Mouse (Mus musculus): ENCODE measurements around the gene Hmx2. TPM values are rescaled to one million over a fixed set of nuclear protein-coding genes. Genes with fewer than 3 reads are reported as not detected.

The Hmx2 gene
- polyA plus RNA-seq, 1 experiment from 2014 or later, result not detected

GRCm38 (mm10) chr7:131547481-131547880 lies 1.1 kb upstream of the Hmx2 start:
- Histone ChIP-seq H3K36me3 (no peaks in the 10 kb centered on the region), H3K4me1 (peaks cover 26% of the 10 kb centered on the region), H3K27ac (no peak overlapping the region), H3K9me3 (no peaks in the 10 kb centered on the region), H3K9ac (no peak overlapping the region), H3K27me3 (peaks cover 98% of the 10 kb centered on the region), H3K4me2 (no peak overlapping the region), H3K4me3 (no peak overlapping the region)
- WGBS, result 2% methylated on average over 5 of the region's 5 CpGs
- ATAC-seq (ENCODE audit: borderline replicate concordance, extremely low read depth, low FRiP score, low TSS enrichment), result no peak

- Histone ChIP-seq H3K4me3 (no peak overlapping the region), H3K9ac (no peak overlapping the region), H3K36me3 (no peaks in the 10 kb centered on the region), H3K27me3 (peaks cover 100% of the 10 kb centered on the region), H3K9me3 (no peaks in the 10 kb centered on the region), H3K4me1 (peaks cover 25% of the 10 kb centered on the region), H3K4me2 (no peak overlapping the region), H3K27ac (no peak overlapping the region)
- WGBS, result under 1% methylated on average over 4 of the region's 4 CpGs
- ATAC-seq (ENCODE audit: borderline replicate concordance, extremely low read depth, low FRiP score, low TSS enrichment), result no peak
Measured at GRCm38 (mm10) chr7:131551471-131551870, 2.9 kb downstream of the Hmx2 start.

- H3K9ac ChIP-seq, result no peak overlapping the region
- H3K4me3 ChIP-seq, result no peak overlapping the region
- H3K27me3 ChIP-seq, result peaks cover 100% of the 10 kb centered on the region
- H3K27ac ChIP-seq, result no peak overlapping the region
- H3K9me3 ChIP-seq, result no peaks in the 10 kb centered on the region
- peaks cover 25% of the 10 kb centered on the region for H3K4me1 ChIP-seq
- H3K4me2 ChIP-seq, result no peak overlapping the region
- no peaks in the 10 kb centered on the region for H3K36me3 ChIP-seq
- ATAC-seq (ENCODE audit: borderline replicate concordance, extremely low read depth, low FRiP score, low TSS enrichment), result no peak
- WGBS, result 1% methylated on average over 42 of the region's 42 CpGs
Measured at GRCm38 (mm10) chr7:131551931-131552741, 3.6 kb downstream of the Hmx2 start.

GRCm38 (mm10) chr7:131552781-131553180 lies 4.2 kb downstream of the Hmx2 start:
- H3K4me3 ChIP-seq, result no peak overlapping the region
- peaks cover 100% of the 10 kb centered on the region for H3K27me3 ChIP-seq
- H3K4me1 ChIP-seq, result peaks cover 19% of the 10 kb centered on the region
- no peaks in the 10 kb centered on the region for H3K9me3 ChIP-seq
- H3K9ac ChIP-seq, result no peak overlapping the region
- H3K27ac ChIP-seq, result no peak overlapping the region
- H3K36me3 ChIP-seq, result no peaks in the 10 kb centered on the region
- ATAC-seq (ENCODE audit: borderline replicate concordance, extremely low read depth, low FRiP score, low TSS enrichment), result no peak
- H3K4me2 ChIP-seq, result no peak overlapping the region
- 3% methylated on average over 5 of the region's 5 CpGs for WGBS

GRCm38 (mm10) chr7:131553771-131554175 lies 5.2 kb downstream of the Hmx2 start:
- 0% methylated on average over 30 of the region's 39 CpGs for whole genome bisulfite sequencing
- no peak overlapping the region for H3K27ac ChIP-seq
- ATAC-seq (ENCODE audit: borderline replicate concordance, extremely low read depth, low FRiP score, low TSS enrichment), result peak; percentile 56; the same call in 1 of the 2 replicates

GRCm38 (mm10) chr7:131554341-131555180 lies 6.0 kb downstream of the Hmx2 start:
- no peak overlapping the region for H3K27ac ChIP-seq
- H3K4me1 ChIP-seq, result peaks cover 19% of the 10 kb centered on the region
- H3K4me3 ChIP-seq, result peak overlapping the region; percentile 35
- H3K36me3 ChIP-seq, result no peaks in the 10 kb centered on the region
- no peak overlapping the region for H3K9ac ChIP-seq
- peak; percentile 32; the same call in 1 of the 2 replicates for ATAC-seq (ENCODE audit: borderline replicate concordance, extremely low read depth, low FRiP score, low TSS enrichment)
- no peaks in the 10 kb centered on the region for H3K9me3 ChIP-seq
- peaks cover 98% of the 10 kb centered on the region for H3K27me3 ChIP-seq
- peak overlapping the region; percentile 56 for H3K4me2 ChIP-seq
- WGBS, result 1% methylated on average over 45 of the region's 45 CpGs

More at GRCm38 (mm10) chr7:131553771-131554175, 5.2 kb downstream of the Hmx2 start:
- Histone ChIP-seq H3K4me1 (peaks cover 19% of the 10 kb centered on the region), H3K27me3 (peaks cover 100% of the 10 kb centered on the region), H3K4me3 (peak overlapping the region; percentile 35), H3K4me2 (peak overlapping the region; percentile 56), H3K9ac (no peak overlapping the region), H3K36me3 (no peaks in the 10 kb centered on the region), H3K9me3 (no peaks in the 10 kb centered on the region)

GRCm38 (mm10) chr7:131555301-131556081 lies 6.9 kb downstream of the Hmx2 start:
- no peak for ATAC-seq (ENCODE audit: borderline replicate concordance, extremely low read depth, low FRiP score, low TSS enrichment)
- WGBS, result 1% methylated on average over 68 of the region's 68 CpGs

GRCm38 (mm10) chr7:131556116-131556515 lies 7.5 kb downstream of the Hmx2 start:
- Histone ChIP-seq H3K4me2 (peak overlapping the region; percentile 47; the same call in 1 of the 2 replicates), H3K9ac (no peak overlapping the region), H3K4me1 (peaks cover 21% of the 10 kb centered on the region), H3K27me3 (peaks cover 83% of the 10 kb centered on the region), H3K27ac (no peak overlapping the region), H3K9me3 (no peaks in the 10 kb centered on the region), H3K36me3 (no peaks in the 10 kb centered on the region), H3K4me3 (no peak overlapping the region)
- no peak for ATAC-seq (ENCODE audit: borderline replicate concordance, extremely low read depth, low FRiP score, low TSS enrichment)
- 2% methylated on average over 9 of the region's 9 CpGs for WGBS

More at GRCm38 (mm10) chr7:131555301-131556081, 6.9 kb downstream of the Hmx2 start:
- Histone ChIP-seq H3K36me3 (no peaks in the 10 kb centered on the region), H3K27me3 (peaks cover 89% of the 10 kb centered on the region), H3K4me1 (peaks cover 19% of the 10 kb centered on the region), H3K9me3 (no peaks in the 10 kb centered on the region), H3K4me2 (peak overlapping the region; percentile 47), H3K27ac (no peak overlapping the region), H3K4me3 (peak overlapping the region; percentile 21), H3K9ac (no peak overlapping the region)

GRCm38 (mm10) chr7:131556541-131557271 lies 8.1 kb downstream of the Hmx2 start:
- ATAC-seq (ENCODE audit: borderline replicate concordance, extremely low read depth, low FRiP score, low TSS enrichment), result no peak
- peaks cover 77% of the 10 kb centered on the region for H3K27me3 ChIP-seq

GRCm38 (mm10) chr7:131557751-131558150 lies 9.2 kb downstream of the Hmx2 start:
- H3K36me3 ChIP-seq, result peaks cover 7% of the 10 kb centered on the region
- H3K9me3 ChIP-seq, result no peaks in the 10 kb centered on the region
- no peak overlapping the region for H3K4me3 ChIP-seq
- H3K27ac ChIP-seq, result no peak overlapping the region
- no peak overlapping the region for H3K9ac ChIP-seq
- 19% methylated on average over 2 of the region's 2 CpGs for WGBS
- H3K27me3 ChIP-seq, result peaks cover 67% of the 10 kb centered on the region
- peaks cover 35% of the 10 kb centered on the region for H3K4me1 ChIP-seq
- no peak for ATAC-seq (ENCODE audit: borderline replicate concordance, extremely low read depth, low FRiP score, low TSS enrichment)
- no peak overlapping the region for H3K4me2 ChIP-seq

More at GRCm38 (mm10) chr7:131556541-131557271, 8.1 kb downstream of the Hmx2 start:
- WGBS, result under 1% methylated on average over 37 of the region's 37 CpGs
- H3K9me3 ChIP-seq, result no peaks in the 10 kb centered on the region
- 0 out of 2 replicates have a peak overlapping the region, but pooled peaks have one; percentile 2 for H3K4me2 ChIP-seq
- no peak overlapping the region for H3K9ac ChIP-seq
- no peak overlapping the region for H3K4me3 ChIP-seq
- H3K27ac ChIP-seq, result no peak overlapping the region
- no peaks in the 10 kb centered on the region for H3K36me3 ChIP-seq
- peaks cover 25% of the 10 kb centered on the region for H3K4me1 ChIP-seq
